Mouse (Mus musculus) forebrain, embryonic 14.5 days (tissue): ENCODE measurements at regions not wholly inside any gene's neighbourhood (a gene's known extent, or its start where the extent isn't known, plus 50 kb on each side); places are given as distances from the start of the nearest gene placed in this dataset.
A peak's percentile ranks its signal among the peaks of the same experiment; 100 is the strongest.

ENCODE experiments used
- ATAC-seq: fragments of 200-750 bp; cut with Nextera tagmentation; 2 replicates; pipeline ENCODE4 v1.8.0; 2017; ENCODE audit warnings: mild to moderate bottlenecking, moderate library complexity
- DNase-seq: peaks from one replicate; pipeline ENCODE4 v3.0.0-alpha.2; 2015; ENCODE audit warnings: low spot score
- H3K27ac ChIP-seq: fragments of 300-500 bp; sonication (generic); 2 replicates; pipeline ENCODE4 v1.5.1; 2014; ENCODE audit warnings: low read depth, mild to moderate bottlenecking, control low read depth, low read length, moderate library complexity
- H3K27me3 ChIP-seq: fragments of 300-500 bp; sonication (generic); replicated peaks from 2 replicates; pipeline ENCODE4 v1.6.1; 2014; ENCODE audit warnings: low read length, control low read depth, mixed read lengths; ENCODE audit not compliant: control insufficient read depth, insufficient read depth
- H3K36me3 ChIP-seq: fragments of 300-500 bp; sonication (generic); 2 replicates; pipeline ENCODE4 v1.6.1; 2014; ENCODE audit warnings: low read length, control low read depth; ENCODE audit not compliant: control insufficient read depth, insufficient read depth
- H3K4me1 ChIP-seq: fragments of 300-500 bp; sonication (generic); 2 replicates; pipeline ENCODE4 v1.6.1; 2014; ENCODE audit warnings: antibody characterized with exemption, low read length, control low read depth; ENCODE audit not compliant: control insufficient read depth, insufficient read depth
- H3K4me2 ChIP-seq: fragments of 300-500 bp; sonication (generic); 2 replicates; pipeline ENCODE4 v1.6.1; 2014; ENCODE audit warnings: mild to moderate bottlenecking, control low read depth, low read length
- H3K4me3 ChIP-seq: fragments of 300-500 bp; sonication (generic); 2 replicates; pipeline ENCODE4 v1.5.1; 2014; ENCODE audit warnings: low read depth, low read length, control low read depth
- H3K9ac ChIP-seq: fragments of 300-500 bp; sonication (generic); 2 replicates; pipeline ENCODE4 v1.6.1; 2014; ENCODE audit warnings: mild to moderate bottlenecking, low read length, control low read depth, moderate library complexity
- H3K9me3 ChIP-seq: fragments of 300-500 bp; sonication (generic); replicated peaks from 2 replicates; pipeline ENCODE4 v1.6.1; 2016; ENCODE audit warnings: low read length, control low read depth, mixed read lengths; ENCODE audit not compliant: control insufficient read depth
- WGBS: fragments of 180-500 bp; shearing (Covaris S2); extraction: QIAGEN DNeasy Blood & Tissue Kit; methylation state at CpG from one replicate; pipeline ENCODE4 v1.1.7; 2014; 5-methylcytosine and 5-hydroxymethylcytosine counted together

DNA sequence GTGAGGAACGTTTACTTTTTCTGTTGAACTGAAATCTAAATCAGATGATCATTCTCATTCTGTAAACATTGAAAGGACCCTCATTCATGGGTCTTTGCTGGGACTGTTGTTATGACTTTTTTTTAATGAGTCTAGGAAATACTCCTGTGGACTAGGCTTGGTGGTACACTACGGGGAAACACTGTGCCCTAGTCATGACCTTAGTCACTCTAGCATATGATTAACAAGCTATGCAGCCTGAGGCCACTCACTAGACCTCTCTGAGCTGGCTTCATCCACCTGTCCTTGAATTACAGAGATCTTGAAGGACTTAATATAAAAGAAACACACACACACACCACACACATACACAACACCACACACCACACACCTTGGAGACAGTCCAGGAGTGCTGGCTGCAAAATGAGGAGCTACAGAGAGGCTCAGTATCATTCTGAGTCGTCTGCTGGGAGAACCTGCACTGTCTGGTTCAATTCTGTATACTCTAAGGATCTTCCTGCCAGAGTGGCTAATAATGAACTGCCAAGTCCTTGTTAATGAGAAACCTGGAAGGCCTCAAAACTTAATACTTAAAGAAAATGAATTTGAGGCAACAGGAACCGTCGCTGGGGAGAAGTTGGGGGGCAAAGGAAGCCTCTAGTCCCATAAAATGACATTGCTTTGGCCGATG is 428.0 kb downstream of the Atp23 start:
- ATAC-seq (no peak), DNase-seq (no peak)
- Histone ChIP-seq H3K4me2 (no peak overlapping the region), H3K27ac (no peak overlapping the region), H3K4me3 (no peak overlapping the region), H3K36me3 (no peaks in the 10 kb centered on the region), H3K27me3 (no peaks in the 10 kb centered on the region), H3K9me3 (no peaks in the 10 kb centered on the region), H3K9ac (no peak overlapping the region), H3K4me1 (no peaks in the 10 kb centered on the region)
- WGBS: 75% methylated on average over 6 of the region's 6 CpGs

DNA sequence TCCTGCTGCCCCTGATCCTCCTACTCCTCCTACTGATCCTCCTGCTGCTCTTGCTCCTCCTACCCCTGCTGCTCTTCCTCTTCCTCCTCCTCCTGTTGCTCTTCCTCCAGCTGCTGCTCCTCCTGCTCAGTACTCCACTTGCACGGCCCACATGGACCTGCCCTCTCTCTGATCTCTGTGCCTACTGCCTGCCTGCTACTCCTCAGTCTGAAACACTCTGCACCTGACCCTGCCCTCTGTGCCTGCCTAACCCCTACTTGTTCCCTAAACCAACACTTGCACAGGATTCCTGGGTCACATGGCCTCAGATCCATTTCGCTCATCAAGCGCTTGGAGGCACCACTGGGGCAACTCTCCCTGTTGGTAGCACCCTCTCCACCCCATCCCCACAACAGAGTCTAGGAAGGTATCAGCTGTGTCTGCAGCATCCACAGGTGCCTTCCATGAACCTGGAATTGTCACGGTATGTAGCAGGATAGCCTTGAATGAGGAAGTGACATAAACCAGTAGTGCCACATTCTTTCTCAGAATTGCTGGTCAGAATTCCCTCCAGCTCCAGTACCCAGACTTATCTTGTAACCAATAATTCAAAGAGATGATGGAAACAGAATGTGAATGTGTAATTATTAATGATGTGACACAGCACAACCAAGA is 430.2 kb downstream of the Atp23 start:
- no peaks in the 10 kb centered on the region for H3K36me3 ChIP-seq
- ATAC-seq: no peak
- H3K27ac ChIP-seq: no peak overlapping the region
- no peaks in the 10 kb centered on the region for H3K27me3 ChIP-seq
- no peak for DNase-seq
- H3K4me1 ChIP-seq: no peaks in the 10 kb centered on the region
- H3K4me2 ChIP-seq: no peak overlapping the region
- no peak overlapping the region for H3K4me3 ChIP-seq
- no peak overlapping the region for H3K9ac ChIP-seq
- 78% methylated on average over 4 of the region's 4 CpGs for WGBS
- no peaks in the 10 kb centered on the region for H3K9me3 ChIP-seq

DNA sequence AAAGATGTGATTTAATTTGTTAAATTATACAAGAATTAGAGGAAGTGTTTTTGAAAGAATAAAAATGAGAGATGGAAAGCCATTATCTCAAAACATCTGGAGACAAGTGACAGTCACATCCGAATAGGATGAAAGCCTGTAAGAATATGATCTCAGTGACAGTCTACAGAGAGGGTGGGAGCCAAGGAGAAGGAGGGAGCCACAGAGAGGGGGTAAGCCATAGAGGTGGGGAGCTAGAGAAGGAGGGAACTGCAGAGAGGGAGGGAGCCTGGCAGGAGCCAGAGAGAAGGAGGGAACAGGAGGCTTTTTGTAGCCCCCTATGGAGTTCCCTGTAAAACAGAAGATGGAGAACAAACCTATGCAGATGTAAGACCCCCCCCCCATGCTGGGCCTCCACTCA is 438.4 kb downstream of the Atp23 start:
- Histone ChIP-seq H3K9me3 (no peaks in the 10 kb centered on the region), H3K9ac (no peak overlapping the region), H3K4me2 (no peak overlapping the region), H3K4me3 (no peak overlapping the region), H3K27me3 (no peaks in the 10 kb centered on the region), H3K27ac (no peak overlapping the region), H3K36me3 (no peaks in the 10 kb centered on the region), H3K4me1 (no peaks in the 10 kb centered on the region)
- 86% methylated on average over 1 of the region's 1 CpGs for WGBS
- DNase-seq (no peak), ATAC-seq (no peak)

DNA sequence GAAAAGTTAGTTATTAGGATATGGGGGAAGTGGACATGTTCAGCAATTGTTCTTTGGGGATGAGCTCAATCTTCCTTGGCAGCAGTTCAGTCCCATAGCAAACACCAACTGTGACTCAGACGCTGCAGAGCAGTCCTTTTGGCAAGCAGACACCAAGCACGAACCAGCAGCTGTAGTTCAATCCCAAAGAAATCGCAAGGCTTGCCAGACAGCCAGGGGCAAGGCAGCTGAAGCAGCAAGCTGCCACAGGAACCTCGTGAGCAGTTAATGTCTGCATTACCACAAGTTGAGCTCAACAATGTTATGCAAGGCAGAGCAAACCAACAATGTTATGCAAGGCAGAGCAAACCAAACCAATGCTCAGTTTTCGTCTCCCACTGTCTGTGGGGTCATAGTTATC is 442.6 kb downstream of the Atp23 start:
- Histone ChIP-seq H3K27ac (no peak overlapping the region), H3K36me3 (no peaks in the 10 kb centered on the region), H3K4me3 (no peak overlapping the region), H3K9ac (no peak overlapping the region), H3K27me3 (no peaks in the 10 kb centered on the region), H3K4me2 (no peak overlapping the region), H3K4me1 (no peaks in the 10 kb centered on the region), H3K9me3 (no peaks in the 10 kb centered on the region)
- 63% methylated on average over 5 of the region's 5 CpGs for WGBS
- DNase-seq: peak; percentile 54
- ATAC-seq: peak; percentile 48; the same call in 1 of the 2 replicates

DNA sequence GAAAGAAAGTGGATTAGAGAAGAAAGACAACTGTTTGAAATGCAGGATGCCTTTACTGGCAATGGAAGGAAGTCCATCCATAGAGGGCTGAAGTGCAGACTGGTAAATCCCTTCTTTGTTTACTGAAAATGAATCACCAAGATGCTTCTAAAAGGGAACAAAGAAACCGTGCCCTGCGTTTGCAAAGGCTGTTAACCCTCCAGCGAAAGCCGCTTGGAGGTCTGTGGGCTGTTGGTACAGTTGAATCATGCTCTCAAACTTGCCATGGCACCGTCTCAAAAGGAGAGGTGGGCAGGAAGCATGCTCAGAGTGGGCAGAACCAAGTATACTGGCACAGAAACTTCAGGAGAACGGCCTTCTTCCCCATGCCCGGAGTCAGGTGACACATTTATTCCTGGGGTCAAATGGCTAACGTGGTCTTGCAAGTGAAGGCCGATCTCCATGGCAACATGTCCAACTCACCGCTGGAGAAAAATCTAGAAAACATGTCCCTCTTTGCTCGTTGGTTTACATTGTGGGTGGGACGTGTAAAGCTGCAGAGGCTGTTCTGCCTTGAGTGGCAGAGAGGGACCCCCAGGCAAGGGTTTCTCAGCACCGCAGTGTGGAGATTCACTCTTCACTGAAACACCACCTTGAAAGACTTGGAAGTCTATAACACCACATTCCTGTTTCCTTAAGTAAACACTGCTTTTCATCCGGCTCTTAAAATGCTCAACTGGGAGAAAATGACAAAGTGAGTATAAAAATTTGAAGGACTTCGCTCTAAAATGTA is 448.2 kb downstream of the Atp23 start:
- DNase-seq (no peak), ATAC-seq (no peak)
- Histone ChIP-seq H3K27ac (no peak overlapping the region), H3K4me3 (no peak overlapping the region), H3K27me3 (no peaks in the 10 kb centered on the region), H3K4me2 (no peak overlapping the region), H3K36me3 (no peaks in the 10 kb centered on the region), H3K4me1 (no peaks in the 10 kb centered on the region), H3K9ac (no peak overlapping the region), H3K9me3 (no peaks in the 10 kb centered on the region)
- WGBS: 62% methylated on average over 15 of the region's 15 CpGs

DNA sequence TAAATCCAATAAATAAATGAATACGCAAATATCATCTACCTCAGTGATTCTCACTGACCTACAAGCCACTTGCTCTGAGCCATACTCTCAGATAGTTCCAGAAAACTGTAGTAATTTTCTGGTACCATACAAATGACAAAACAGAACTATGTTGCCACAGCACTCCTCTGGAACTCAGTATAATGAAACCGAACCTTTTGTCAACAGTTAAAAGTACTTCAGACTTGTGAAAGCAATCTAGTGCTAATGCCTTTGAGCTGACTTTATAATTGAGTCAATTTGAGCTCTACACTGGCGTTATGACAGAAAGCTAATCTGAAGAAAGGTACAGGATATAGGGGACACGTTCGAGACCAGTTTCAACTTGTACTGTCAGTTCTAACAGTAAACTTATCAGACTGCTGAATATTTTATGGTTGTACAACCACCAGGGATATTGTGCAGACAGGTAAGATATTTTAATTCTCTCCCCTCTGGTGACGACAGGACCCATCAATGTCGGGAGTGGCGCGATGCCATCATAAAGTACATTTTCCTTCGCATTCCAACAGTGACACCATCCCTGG is 449.0 kb downstream of the Atp23 start:
- Histone ChIP-seq H3K4me2 (no peak overlapping the region), H3K27ac (no peak overlapping the region), H3K9me3 (no peaks in the 10 kb centered on the region), H3K4me1 (no peaks in the 10 kb centered on the region), H3K4me3 (no peak overlapping the region), H3K9ac (no peak overlapping the region), H3K36me3 (no peaks in the 10 kb centered on the region), H3K27me3 (no peaks in the 10 kb centered on the region)
- DNase-seq: no peak
- 83% methylated on average over 10 of the region's 10 CpGs for WGBS
- no peak for ATAC-seq

DNA sequence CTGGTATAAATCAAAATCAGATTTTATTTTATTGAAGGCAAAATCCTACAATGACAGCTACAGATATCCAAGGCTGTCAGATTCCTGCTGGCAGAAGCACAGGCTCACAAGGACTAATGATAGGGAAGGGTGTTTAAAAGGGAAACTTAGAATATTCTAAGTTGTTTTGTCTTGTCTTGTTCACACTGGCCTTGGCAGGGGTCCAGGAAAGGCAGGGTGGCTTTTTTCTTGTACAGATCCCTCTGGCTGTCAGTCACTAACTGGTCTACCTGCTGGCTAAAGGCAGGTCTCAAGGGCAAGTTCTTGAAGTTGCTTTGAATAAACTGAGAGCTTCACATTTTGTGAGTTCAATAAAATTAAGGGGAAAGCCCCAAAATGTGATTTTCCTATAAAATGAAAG is 465.3 kb downstream of the Lrig3 start:
- no peaks in the 10 kb centered on the region for H3K27me3 ChIP-seq
- no peak for DNase-seq
- H3K4me3 ChIP-seq: no peak overlapping the region
- H3K36me3 ChIP-seq: no peaks in the 10 kb centered on the region
- H3K4me1 ChIP-seq: no peaks in the 10 kb centered on the region
- ATAC-seq: no peak
- no peaks in the 10 kb centered on the region for H3K9me3 ChIP-seq
- H3K4me2 ChIP-seq: no peak overlapping the region
- H3K9ac ChIP-seq: no peak overlapping the region
- H3K27ac ChIP-seq: no peak overlapping the region

DNA sequence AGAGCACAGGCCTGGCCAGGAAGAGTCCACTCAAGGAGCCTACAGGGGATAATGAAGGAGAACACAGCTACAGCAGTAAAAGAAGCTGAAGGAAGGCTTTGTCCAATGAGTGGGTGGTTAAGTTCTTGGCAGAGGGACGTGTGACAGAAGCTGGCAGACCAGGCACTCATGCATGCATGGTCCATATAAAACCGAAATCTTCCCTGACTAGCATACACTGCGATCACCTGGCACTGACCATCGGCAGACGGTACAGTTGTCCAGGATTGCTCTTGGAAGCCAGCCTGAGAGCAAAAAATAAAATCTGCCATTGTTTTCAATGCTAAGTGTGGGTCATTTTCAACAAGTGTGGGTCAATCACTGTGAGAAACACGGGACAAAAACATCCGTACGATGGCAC is 464.4 kb downstream of the Lrig3 start:
- no peak overlapping the region for H3K27ac ChIP-seq
- ATAC-seq (no peak), DNase-seq (no peak)

DNA sequence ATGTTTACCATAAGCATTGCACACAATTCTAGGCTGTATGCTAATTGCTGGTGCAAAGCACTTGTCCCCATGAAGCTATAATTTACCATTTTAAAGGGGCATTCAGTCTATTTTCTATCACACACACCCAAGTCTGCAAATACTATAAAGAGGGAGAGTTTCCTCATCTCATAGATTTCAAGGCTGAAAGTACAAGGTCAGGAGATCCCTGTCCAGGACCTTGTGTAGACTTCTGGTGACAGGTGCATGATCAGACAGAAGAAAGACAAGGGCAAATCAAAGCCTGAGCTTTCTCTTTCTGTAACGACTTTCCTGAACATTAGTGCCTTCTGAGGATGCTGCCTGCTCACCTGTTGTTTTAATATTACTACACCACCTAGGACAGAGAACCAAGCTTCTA is 463.5 kb downstream of the Lrig3 start:
- Histone ChIP-seq H3K36me3 (no peaks in the 10 kb centered on the region), H3K27me3 (no peaks in the 10 kb centered on the region), H3K4me3 (no peak overlapping the region), H3K9me3 (no peaks in the 10 kb centered on the region), H3K4me2 (no peak overlapping the region), H3K27ac (no peak overlapping the region), H3K9ac (no peak overlapping the region), H3K4me1 (no peaks in the 10 kb centered on the region)
- DNase-seq: no peak
- ATAC-seq: no peak
- WGBS: 84% methylated on average over 1 of the region's 1 CpGs

More for the DNA sequence above, 464.4 kb downstream of the Lrig3 start:
- no peak overlapping the region for H3K4me3 ChIP-seq
- no peak overlapping the region for H3K4me2 ChIP-seq
- WGBS: 89% methylated on average over 8 of the region's 8 CpGs
- H3K4me1 ChIP-seq: no peaks in the 10 kb centered on the region
- H3K9ac ChIP-seq: no peak overlapping the region
- H3K36me3 ChIP-seq: no peaks in the 10 kb centered on the region
- no peaks in the 10 kb centered on the region for H3K27me3 ChIP-seq
- H3K9me3 ChIP-seq: no peaks in the 10 kb centered on the region
